Mouse (Mus musculus) liver, postnatal 0 days (tissue): ENCODE results near the gene Ampd3.

Source experiments
- CTCF ChIP-seq: sonication (generic); IDR thresholded peaks from 2 replicates; pipeline ENCODE4 v1.5.1; 2016; ENCODE audit warnings: antibody characterized with exemption, low read depth
- EP300 ChIP-seq: IDR thresholded peaks from 2 replicates; pipeline ENCODE4 v1.6.1; 2016; ENCODE audit warnings: antibody characterized with exemption, low read depth, mild to moderate bottlenecking

- TF ChIP-seq CTCF (no peak), EP300 (no peak)
These were observed 11.7 kb downstream of the Ampd3 start for GRCm38 (mm10) chr7:110779605-110780111.
